Mouse (Mus musculus) gastrocnemius, postnatal 25 days (tissue): ENCODE data around the gene Pam16. TPM values are rescaled to one million over a fixed set of nuclear protein-coding genes. Genes with fewer than 3 reads are reported as not detected.

Experiments
- DNase-seq: peaks from one replicate; pipeline ENCODE4 v3.0.0; 2022
- total RNA-seq, 2 experiments: library from RNA; stranded (reverse); gene quantifications; 1 replicate in 1 of 2; 2 replicates in 1 of 2; pipeline ENCODE4 v1.2.3; 2021

The Pam16 gene
- total RNA-seq, 2 experiments from 2014 or later, result 87.2 to 90.6 TPM

GRCm38 (mm10) chr16:4608532-4609059, 16.2 kb downstream of the Pam16 start:
- no peak for DNase-seq

GRCm38 (mm10) chr16:4607818-4608531, 16.8 kb downstream of the Pam16 start:
- DNase-seq, result peak; percentile 78

GRCm38 (mm10) chr16:4606431-4607084, 18.2 kb downstream of the Pam16 start:
- peak; percentile 56 for DNase-seq

GRCm38 (mm10) chr16:4605514-4606131, 19.2 kb downstream of the Pam16 start:
- DNase-seq, result no peak

DNA sequence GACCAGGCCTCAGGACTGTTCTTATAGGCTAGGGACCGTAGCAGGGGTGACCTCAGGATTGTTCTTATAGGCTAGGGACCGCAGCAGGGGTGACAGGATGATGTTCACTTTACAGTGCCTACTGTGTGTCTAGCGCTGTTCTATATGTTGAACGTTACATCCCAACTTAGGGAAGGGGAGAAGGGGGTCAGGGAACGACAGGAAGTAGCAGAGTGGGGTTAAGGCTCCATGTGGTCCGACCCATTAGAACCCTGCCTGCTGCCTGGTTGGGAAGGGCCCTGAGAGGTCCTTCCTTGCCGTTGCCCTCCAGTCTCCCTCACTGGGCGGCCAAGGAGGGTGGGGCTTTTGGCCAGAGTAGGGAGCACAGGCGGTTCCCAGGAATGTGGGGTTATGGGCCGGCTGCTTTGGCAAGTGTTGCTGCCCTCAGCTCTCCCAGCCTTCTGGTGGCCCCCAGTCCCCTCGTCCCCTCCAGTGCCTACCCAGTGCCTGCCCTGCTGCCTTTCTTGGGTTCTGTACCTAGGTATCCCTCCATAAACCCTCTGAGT, 20.4 kb downstream of the Pam16 start:
- DNase-seq, result no peak

DNA sequence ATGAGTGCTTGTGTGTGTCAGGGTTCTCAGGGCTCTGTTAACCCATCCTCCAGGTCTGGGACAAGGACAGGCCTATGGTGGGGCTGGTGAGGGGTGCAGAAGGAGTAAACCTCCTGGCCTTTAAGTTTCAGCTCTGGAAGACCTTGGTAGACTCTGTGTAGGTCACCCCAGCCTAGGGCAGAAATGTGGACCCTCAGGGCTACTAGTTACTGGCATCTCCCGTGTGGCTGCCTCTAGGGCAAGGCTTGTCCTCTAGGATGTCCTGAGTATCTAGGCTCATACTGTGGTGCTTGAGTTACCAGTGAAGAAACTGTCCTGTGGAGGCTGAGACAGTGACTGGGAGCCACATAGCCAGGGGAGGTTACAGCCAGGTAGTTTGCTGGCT, 21.3 kb downstream of the Pam16 start:
- DNase-seq, result no peak

DNA sequence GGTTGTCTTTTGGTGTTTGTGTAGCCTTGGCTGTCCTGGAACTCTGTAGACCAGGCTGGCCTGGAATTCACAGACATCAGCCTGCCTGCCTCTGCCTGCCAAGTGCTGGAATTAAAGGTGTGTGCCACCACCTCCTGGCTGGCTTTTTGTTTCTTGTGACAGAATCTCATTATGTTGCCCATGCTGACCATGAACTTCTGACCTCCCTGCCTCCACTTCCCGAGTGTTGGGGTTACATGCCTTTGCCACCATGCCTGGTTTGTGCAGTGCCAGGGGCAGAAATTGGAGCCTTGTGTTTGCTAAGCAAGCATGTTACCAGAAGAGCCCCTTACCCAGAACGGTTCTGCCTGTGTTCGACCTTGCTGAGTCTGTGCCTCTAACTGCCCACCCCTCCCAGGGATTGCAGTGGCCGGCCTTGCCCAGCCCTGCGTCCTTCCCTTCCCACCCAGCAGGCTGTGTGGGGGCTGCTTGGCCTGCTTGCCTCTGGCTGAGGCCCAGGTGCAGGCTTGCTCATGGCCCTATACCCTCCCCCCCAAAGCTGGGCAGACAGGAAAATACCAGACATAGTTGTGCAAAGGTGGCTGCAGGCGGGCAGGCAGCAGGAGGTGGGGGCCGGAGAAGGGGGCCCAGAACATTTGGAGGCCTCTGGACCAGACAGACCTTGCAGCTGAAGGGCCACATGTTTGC, 21.9 kb downstream of the Pam16 start:
- DNase-seq, result no peak

DNA sequence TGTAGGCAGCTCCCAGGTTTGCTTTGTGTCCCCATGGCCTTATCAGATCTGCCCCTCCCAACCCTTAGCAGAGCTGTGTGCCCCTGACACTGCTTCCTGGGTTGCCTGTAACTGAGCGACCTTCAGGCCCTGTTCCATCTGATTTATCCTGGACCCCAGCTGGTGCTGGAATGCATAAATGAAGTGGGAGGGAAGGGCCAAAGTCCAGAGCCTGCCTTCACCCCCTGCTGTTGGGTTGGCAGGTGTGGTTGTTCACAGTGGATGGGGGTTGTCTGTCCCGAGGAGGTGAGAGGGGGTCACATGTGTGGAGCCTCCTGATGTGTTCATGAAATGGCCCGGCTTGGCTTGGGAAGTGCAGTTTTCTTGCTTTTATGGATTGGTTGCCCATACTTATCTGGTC, 22.6 kb downstream of the Pam16 start:
- no peak for DNase-seq

- DNase-seq, result no peak
Observed at GRCm38 (mm10) chr16:4600701-4601310, 24.0 kb downstream of the Pam16 start.

DNA sequence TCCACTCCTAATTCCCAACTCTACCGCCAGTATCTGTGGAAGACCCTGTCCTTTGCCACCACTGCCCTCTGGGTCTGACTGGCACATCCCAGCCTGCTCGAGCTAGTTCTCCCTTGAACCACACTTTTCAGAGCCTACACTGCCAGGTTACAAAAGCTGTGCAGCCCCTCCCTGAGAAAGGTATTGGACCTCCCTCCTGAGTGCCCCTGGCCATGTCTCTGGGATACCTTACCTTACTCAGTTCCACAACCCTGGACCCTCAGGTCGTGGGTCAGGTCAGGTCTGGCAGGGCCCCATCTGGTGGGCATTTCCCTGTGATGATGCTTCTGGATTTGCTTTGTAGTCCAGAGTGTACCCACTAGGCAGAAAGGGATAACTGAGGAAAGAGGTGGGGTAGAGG, 25.2 kb downstream of the Pam16 start:
- DNase-seq, result no peak

GRCm38 (mm10) chr16:4598891-4599543, 25.8 kb downstream of the Pam16 start:
- DNase-seq, result no peak

DNA sequence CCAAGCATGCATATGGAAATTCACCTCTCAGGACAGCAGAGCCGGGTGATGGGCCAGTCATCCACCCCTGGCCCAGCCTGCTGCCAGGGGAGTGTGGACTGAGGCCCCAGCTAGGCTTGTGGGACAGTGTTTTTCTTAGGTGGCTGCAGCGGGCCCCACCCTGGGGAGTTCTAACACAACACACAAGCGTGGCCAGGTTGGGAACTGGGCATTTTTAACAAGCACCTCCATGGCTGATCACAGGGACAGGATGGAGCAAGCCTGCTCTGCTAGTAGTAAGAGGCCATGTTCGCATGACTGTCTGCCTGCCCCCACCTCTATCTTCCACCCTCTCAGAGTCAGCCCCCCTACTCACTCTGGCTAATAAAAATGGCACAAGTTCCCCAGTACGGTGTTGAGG, 26.7 kb downstream of the Pam16 start:
- DNase-seq, result no peak

GRCm38 (mm10) chr16:4597296-4597695, 27.5 kb downstream of the Pam16 start:
- no peak for DNase-seq

- DNase-seq, result no peak
Observed at GRCm38 (mm10) chr16:4596836-4597235, 28.0 kb downstream of the Pam16 start.

GRCm38 (mm10) chr16:4596141-4596728, 28.6 kb downstream of the Pam16 start:
- DNase-seq, result no peak

- DNase-seq, result peak; percentile 65
Observed at GRCm38 (mm10) chr16:4595527-4595963, 29.2 kb downstream of the Pam16 start.

GRCm38 (mm10) chr16:4594814-4595526, 29.8 kb downstream of the Pam16 start:
- no peak for DNase-seq

- peak; percentile 80 for DNase-seq
Observed at GRCm38 (mm10) chr16:4593971-4594813, 30.6 kb downstream of the Pam16 start, which contains the start of gene Glis2. Gene Glis2 (plus strand): TSS chr16:4594713.
